Mouse (Mus musculus) monocyte, adult 2 months (primary cell): ENCODE measurements at regions not wholly inside any gene's neighbourhood (a gene's known extent, or its start where the extent isn't known, plus 50 kb on each side); places are given as distances from the start of the nearest gene placed in this dataset.

Experiments used
- DNase-seq, 2 experiments: peaks; one replicate each; pipeline ENCODE4 v3.0.0; 2022; ENCODE audit warnings: low spot score in 2 of 2, low read depth in 1 of 2

DNA sequence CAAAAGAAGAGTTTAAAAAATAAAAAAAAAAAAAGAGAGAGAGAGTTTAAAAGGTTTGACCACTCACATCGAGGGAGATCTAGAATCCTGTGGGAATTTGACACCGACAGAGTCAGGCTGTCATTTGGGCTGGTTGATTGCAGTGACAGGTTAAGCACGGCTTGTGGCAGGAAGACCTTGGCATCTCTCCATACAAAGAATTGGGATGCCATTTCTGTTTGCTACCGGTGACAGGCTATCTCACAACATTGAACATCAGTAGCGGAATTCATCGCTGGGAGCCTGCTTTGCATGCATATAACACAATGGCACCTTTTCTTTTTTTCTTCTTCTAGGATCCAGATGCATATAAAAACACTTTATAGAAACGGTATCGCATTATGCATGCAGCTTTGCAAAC lies 53.7 kb upstream of the Gm26657 start:
- no peak for DNase-seq

DNA sequence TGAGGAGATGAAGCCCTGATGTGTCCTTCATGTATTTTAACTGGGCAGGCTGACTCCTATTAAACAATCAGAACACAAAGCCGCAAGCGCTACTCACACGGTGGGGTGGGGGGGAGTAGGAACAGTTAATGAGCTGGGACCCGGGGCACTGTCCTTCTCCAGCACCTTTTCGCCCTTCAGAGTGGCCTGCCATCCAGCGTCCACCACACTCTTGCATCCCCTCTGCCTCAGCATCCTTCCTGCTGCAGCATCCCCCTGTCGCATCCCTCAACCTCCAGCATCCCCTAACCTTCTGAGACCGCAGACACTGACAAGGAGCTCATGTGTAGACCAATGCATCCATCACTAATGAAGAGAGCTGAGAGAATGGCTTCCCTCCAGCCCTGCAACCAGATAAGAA lies 54.2 kb upstream of the Gm26657 start:
- DNase-seq: no peak

DNA sequence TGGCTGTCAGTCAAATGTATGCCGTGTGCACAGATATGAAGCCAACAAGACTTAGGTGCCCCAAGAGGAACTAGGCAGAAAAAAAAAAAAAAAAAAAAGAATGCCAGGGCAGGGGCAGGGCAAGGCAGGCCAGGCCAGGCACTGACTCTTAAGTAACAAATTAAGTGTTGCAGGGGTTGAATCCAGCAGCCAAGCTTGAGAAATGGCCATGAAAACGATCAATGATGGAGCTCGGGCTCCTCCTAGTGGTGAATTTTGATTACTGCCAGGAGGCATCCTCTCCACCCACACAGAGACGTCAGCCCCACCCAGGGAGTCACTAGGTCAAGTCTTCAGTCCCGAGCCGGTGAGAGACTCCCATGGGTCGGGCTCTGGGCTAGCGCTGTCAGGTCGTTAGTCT lies 54.7 kb upstream of the Gm26657 start:
- DNase-seq: peak; percentile 67 to 71

DNA sequence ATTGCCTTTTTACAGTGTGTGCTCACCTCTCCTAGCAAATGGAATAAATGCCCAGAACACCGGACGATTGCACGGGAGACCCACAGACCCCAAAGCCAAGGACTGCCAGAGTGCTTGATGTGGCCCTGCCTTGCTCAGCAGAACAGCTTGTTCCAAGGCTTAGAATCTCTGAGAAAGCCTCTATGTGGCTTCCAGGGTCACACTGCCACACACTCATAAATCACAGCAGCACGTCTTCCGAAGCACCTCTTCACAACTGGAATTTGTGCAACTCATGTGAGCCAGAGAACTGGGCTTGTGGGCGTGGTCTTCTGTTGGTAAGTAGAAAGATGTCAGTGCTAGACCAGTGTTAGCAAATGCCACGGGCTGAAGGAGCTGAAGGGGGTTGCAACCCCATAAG lies 55.8 kb upstream of the Gm26657 start:
- no peak for DNase-seq

DNA sequence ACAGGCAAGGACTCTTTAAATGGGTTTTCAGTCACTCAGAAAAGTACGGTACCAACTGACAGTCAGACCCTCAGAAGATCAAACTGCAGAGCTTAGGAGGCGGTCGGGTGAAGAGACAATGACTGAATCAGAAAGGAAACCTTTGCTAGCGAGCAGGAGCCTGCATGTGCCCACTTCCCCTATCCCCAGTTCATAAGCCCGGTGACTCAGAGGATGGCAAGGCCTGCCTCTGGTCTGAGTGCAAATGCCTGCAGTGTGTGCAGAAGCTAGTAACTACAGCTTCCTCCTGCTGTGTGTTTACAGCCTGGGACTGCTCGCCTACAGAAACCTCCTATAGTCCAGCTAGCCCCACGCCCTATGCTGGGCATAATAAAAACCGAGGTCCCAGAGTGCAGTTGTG lies 58.7 kb upstream of the Gm26657 start:
- no peak for DNase-seq

DNA sequence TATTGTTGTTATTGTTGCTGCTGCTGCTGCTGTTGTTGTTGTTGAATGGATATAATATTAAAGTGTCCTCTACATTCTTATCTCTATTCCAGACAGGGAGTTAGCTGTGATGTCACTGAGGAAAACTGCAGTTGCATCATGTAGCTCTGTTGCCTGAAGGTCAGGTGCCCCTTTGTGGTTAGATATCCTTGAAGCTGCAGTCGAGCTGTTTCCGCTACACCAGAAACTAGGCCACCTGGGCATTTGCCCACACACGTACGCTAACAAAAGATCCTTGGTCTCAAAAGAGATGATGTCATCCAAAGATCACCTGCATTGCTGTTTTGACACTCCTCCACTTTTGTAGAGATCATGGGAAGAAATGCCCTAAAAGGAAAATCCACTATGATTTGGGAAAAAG lies 66.0 kb upstream of the Gm26657 start:
- DNase-seq: no peak

DNA sequence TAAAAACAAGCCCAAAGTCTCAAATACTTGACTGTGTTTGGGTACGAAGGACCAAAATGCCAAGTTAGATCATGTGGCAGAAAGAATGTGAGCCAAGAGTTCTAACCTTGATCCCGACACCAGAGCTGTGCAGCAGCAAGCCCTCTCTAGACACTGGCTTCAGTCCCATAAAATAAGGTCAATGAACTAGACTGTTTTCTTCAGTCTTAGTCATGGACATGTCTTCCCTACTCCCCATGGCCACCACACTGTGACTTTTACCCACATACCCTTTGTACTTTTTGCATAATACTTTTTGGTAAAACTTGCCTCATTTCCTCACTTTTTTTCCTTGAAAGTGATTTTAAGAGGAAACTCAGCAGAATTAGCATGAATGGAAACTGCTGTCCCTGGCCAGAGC lies 74.9 kb upstream of the Gm26657 start:
- DNase-seq: no peak

DNA sequence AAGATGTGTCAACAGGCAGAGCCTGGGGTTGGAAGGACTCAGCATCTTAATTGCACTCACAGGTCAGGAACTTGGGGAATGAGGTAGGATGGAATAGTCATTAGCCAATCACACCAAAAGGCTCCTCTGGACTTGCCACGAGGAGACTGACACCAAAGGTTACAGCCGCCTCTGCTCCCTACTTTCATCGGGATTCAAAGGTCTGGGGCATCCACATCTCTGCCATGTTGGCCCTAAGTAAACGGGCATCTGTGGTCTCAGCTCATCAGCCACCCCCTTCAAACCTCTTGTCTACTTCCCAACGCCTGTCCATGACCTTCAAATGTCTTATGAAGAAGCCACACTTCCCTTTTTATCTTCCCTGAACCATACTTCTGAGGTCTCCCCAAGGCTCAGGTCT lies 78.1 kb upstream of the Gm26657 start:
- DNase-seq: no peak

DNA sequence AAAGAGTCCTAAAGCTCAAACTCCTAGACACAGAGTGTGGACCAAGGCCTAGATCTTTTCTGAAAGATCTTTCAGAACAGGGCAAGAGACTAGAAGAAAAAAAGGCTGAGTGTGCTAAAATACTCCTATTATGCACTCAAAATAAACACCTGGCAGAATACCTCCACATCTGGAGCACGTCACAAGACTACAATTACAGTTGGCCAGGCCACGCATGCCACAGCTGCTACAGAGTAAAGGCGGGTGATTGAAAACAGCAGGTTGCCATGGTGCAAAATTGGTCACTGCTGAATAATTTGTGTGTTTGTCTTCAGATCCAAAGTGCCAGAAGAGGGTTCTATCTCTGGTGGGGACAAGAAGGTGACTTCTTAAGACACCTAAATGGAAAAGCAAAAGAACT lies 82.8 kb upstream of the Gm26657 start:
- no peak for DNase-seq

DNA sequence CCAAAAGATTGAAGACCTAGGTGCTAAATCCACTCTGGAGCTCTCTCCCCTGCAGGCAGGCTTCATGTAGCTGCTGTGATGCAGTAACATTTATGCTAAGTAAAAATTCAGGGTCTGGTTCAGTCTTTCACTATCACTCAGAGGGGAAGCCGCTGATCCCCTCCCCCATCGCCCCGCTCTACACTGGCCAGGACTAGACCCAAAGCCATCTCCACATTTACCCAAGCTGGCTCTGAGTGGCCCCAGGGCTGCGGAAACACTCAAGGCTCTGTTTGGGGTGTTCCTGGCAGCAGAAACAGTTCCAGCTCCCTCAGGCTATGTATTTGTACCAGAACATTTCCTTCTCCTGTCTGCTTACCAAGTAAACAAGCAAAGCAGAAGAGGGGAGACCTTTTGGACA lies 85.5 kb upstream of the Gm26657 start:
- DNase-seq: no peak

DNA sequence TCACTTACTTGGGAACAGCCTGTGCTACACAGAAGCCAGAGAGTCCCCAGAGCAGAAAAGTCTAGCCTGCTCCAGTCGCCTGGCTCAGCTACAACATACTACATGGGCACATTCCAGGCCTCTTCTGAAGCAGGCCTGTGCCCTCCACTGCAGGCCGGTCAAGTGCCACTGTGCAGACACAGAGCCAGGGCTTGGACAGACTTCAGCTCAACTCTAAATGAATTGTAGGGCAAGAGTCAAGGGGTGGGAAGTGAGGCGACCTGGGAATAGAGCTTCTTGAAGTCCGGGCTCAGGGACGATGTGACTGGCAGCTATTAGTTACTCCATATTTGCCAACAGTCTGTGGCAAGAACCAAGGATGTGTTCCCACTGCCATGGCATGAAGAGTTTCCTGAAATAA lies 87.1 kb upstream of the Gm26657 start:
- DNase-seq: no peak

DNA sequence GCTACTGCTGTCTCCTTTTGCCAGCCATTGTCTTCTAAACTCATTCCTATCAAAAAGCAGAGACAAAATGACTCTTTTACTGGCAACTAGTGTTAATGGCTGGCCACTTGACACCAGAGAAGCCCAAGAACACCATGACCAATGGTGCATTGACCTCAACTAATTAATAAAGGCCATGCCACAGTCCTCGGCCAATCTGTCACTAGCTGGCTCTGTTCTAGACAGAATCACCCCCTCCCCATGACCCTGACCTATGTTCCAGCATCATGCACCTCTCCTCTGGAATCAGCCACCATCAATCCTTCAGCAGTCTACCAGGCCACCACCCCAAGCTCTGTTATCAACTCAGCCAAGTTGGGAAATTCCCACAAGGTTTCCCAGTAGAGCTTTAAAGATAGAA lies 90.1 kb upstream of the Gm26657 start:
- DNase-seq: no peak

DNA sequence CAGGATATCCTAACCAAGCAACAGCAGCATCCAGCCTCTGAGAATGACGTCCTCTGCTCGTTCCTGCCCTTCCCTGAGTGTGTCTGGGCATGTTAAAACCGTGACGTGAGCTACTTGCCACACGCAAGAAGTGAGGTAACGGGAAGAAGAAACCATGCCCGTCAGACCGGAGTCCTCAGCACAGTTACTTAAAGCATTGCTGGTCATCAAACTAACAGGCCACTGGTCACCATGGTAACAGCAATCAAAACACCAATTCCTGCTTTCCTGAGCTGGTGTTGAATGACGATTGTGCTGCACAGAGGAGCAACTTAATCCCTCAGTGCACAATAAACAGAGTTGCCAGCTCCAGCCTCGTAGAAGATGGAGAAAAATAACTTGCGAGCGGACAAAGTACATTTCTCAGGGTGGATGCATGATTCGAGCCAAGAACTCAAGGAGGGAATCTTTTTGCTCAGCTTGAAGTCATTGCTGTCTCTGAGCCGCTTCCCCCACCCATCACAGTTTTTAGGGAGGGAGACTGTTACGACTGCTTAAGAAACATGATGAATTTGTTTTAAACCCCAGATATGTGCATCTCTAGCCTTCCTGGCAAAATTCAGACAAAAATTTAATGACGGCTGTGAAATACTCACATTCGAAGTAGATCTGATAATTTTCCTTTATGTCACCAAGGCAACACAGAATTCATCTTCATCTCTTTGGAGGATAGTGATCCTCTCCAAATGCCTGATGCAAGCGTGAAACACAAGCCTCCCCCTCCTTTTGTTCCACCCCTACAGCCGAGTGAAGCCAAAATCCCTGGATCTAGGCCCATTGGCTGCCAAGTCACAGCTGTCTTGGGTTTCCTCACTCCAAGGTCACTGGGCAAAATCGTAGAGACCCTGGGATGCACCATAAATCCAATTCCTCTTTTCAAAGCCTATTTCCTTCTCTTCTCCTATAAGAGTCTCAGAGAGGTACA lies 95.6 kb upstream of the Gm26657 start:
- DNase-seq: no peak

DNA sequence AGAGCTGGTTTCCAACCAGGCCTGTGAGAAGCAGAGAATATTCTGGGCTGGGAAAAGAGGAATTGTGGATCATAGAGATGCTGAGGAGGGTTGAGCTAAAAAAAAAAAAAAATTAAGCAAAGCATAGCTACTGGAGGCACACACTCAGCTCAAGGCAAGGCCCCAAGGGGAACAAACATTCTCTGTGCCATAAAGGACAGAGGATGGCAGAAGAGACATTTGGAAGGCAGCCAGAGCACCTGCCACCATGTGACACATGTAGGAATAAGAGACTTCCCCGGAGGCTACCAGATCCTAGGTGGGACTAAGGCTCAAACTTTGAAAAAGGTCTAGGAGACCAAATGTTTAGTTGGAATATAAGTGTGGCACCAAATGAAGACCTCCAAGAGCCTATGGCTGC lies 96.4 kb upstream of the Gm26657 start:
- no peak for DNase-seq

DNA sequence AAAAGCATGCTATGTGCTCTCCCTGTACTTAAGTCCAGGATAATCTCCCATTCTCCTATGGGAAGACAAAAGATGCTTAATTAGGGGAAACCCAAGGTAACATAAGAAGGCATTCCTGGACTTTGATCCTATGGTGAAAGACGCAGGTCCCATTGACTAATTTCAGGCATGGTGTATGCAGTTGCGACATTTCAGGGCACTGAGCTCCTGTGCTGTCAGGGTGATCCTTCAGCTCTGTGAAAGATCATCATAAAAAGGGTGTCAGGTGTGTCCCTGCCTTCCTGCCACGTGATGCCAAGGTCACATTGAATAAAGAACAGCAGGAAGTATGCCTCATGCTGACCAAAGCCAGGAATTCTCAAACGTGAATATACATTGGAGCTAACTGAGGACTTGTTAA lies 100.2 kb upstream of the Gm26657 start:
- DNase-seq: no peak

DNA sequence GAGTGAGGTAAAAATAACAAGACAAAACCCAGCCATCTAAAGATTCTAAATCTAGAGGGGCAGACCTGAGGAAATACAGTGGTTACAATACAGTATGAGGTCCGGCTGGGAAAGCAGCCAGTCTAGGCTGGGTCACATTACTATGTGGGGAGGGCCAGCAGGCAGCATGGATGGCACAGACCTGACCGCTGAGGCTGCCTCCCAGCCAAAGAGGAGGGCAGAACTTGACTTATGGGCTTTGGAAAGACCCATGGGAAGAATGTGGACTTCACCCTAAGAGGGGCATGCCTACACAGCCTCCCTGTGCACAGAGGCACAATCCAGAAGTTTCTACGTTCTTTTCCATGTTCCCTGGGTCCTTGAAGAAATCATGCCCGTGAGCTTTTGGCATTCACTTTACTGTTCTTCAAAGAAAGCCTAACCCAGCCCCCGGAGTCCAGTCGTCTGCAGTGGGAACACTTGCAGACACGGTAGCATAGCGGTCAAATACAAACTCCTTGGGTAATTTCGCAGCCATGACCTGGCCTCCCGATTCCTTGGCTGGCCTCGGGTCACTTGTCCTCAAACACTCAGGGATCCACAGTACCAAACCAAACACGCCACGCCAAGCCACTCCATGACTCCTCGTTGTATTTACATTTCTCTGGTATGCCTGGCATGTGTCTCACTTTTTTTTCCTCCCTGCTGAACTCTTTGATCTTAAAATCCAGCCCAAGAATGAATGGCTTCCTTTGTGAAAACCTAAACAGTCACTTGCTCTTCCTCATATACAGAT lies 101.0 kb upstream of the Gm26657 start:
- DNase-seq: no peak

DNA sequence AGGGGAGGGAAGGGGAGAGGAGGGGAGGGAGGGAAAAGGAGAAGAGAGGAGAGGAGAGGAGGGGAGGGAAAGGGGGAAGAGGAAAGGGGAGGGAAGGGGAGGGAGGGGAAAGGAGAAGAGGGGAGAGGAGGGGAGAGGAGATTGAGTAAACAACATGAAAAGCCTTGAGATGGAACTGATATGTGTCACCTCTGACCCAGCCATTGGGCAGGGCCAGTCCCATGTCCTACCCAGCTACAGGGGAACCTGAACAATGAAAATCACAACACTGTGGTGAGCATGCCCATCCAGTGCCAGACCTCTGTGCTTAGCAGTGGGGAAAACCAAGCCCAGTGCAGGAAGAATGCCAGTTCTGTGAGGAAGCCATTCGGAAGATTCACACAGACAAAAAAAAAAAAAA lies 103.6 kb upstream of the Gm26657 start:
- DNase-seq: no peak

DNA sequence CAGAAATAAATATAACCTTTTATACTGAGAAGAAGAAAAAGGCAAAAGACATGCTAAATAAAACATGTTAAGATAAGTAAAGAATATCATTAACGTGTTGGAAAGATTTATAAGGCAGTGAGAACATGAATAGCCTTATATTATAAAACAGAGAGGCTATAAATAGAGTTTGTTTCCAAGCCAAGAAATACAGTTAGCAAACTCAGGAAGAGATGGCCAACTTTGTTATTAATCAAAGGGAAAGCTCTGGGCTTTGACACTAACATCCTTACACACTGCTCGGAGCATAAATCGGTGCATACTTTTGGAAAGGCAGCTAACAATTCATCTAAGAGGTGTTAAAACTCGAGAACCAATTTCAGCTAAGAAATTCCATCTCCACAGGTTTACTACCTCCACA lies 106.3 kb upstream of the Gm26657 start:
- DNase-seq: no peak

DNA sequence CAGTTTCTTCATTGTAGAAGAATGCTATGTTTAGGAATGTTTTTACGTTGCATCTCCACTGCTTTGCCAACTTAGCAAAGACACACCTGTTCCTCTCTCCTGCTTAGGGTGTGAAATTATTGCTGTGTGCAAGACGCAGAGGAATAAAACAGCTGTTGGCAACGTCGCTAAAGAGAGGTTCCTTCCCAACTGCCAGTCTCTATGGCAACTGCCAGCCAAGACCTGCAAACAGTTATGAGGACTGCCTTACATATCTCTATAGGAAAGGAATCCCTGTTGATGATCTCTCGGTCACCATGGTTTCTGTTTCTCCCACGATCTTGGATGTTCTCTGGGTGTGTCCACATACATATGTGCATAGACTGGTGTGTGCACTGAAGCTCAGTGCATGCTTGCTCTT lies 109.6 kb upstream of the Gm26657 start:
- no peak for DNase-seq

DNA sequence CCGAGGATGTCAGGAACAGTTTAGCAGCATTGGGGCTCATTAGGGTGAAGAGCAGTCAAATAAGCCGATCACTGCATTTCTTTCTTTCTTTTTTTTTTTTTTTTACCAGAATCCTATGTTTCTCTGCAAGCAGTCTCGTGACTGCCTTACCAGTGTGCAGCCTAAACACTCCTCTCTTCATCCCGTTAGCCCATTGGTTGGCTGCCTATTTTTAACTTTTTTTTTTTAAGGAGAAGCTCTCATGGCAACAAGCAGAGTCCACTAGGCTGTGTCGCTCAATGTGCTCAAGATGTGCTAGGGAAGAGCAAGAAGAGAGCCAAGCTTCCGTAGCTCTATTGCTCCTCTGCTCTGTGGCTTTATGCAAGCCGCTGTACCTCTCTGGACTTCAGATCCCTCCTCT lies 112.7 kb upstream of the Gm26657 start:
- DNase-seq: no peak

DNA sequence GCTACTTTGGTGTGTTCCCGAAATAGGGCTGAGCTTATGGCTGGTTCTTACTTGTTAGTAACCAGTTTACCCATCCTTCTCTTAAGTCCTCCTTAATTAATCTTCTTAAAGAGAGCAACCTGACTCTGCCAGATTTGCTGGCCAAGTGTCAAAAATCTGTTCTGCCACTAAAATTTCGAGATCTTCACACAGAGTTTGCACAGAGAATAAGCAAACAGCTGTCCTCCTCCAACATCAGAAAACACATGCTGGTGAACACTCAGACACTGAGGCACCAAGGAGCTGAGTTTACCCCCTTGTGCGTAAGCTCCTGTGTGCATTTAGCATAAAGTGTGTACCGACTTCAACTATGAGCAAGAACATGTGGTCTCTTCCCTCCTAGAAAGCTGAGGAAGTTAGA lies 118.1 kb upstream of the Gm26657 start:
- no peak for DNase-seq

DNA sequence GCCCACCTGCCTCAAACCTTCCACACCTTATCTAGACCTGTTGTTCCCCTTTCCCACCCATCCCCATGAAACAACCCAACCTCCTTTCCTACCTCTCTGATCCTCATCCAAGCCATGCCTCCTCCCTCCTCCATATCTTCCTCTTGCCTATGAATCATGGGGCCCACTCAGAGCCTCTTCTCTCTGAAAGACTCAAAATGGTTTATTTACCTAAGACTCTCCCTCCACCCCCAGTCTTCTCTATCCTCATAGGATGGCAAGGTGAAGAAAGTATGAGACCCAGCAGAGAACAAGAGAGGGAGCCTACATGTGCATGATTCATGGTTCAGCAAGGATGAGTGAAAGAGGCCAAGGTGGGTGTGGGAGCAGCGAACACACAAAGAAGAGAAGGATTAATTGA lies 118.5 kb upstream of the Gm26657 start:
- no peak for DNase-seq

DNA sequence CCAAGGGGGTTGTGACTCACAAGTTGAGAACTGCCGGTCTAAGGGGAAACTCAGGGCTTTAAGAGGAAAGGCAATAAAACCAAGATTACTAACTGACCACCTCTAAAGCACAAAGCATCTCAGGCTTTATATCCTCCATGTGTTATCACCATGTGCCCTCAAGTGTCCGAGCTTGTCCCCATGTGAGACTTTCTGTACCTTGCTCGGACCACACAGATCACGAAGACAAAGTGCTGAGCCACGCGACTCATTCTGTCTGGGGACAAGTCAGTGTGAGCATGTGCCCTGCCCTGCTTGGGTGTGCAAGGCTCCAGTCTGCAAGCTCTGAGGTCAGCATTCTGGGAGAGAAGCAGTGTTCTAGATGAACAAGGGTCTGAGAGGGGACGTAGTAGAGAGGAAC lies 119.2 kb upstream of the Gm26657 start:
- no peak for DNase-seq
